Mouse (Mus musculus): ENCODE data around the gene Gm43191. TPM values are rescaled to one million over a fixed set of nuclear protein-coding genes. Genes with fewer than 3 reads are reported as not detected.

The Gm43191 gene
- polyA plus RNA-seq, 1 experiment from 2014 or later: not detected

GRCm38 (mm10) chr3:116620636-116621370 lies 60.3 kb downstream of the Gm43191 start:
- Histone ChIP-seq H3K4me1 (ENCODE audit: control insufficient read depth, insufficient read depth, low read length) (no peaks in the 10 kb centered on the region), H3K9ac (ENCODE audit: low read length) (no peak overlapping the region), H3K9me3 (replicated peaks; ENCODE audit: control insufficient read depth, low read length) (no peaks in the 10 kb centered on the region), H3K27me3 (ENCODE audit: control insufficient read depth, insufficient read depth, low read length) (no peaks in the 10 kb centered on the region), H3K27ac (ENCODE audit: low read length) (no peak overlapping the region), H3K36me3 (ENCODE audit: control insufficient read depth, insufficient read depth, low read length) (0 out of 2 replicates have a peak, but pooled peaks cover 4% of the 10 kb centered on the region), H3K4me3 (replicated peaks; ENCODE audit: low read length) (no peak overlapping the region), H3K4me2 (ENCODE audit: low read depth, low read length) (no peak overlapping the region)
- WGBS: 91% methylated on average over 7 of the region's 7 CpGs
- no peak for ATAC-seq (ENCODE audit: insufficient read depth, low FRiP score)

- Histone ChIP-seq H3K4me2 (ENCODE audit: low read depth, low read length) (no peak overlapping the region), H3K4me3 (replicated peaks; ENCODE audit: low read length) (no peak overlapping the region), H3K27me3 (ENCODE audit: control insufficient read depth, insufficient read depth, low read length) (no peaks in the 10 kb centered on the region), H3K27ac (ENCODE audit: low read length) (no peak overlapping the region), H3K4me1 (ENCODE audit: control insufficient read depth, insufficient read depth, low read length) (peaks cover 5% of the 10 kb centered on the region; the same call in 1 of the 2 replicates), H3K36me3 (ENCODE audit: control insufficient read depth, insufficient read depth, low read length) (0 out of 2 replicates have a peak, but pooled peaks cover 4% of the 10 kb centered on the region), H3K9ac (ENCODE audit: low read length) (no peak overlapping the region), H3K9me3 (replicated peaks; ENCODE audit: control insufficient read depth, low read length) (no peaks in the 10 kb centered on the region)
- no peak for ATAC-seq (ENCODE audit: insufficient read depth, low FRiP score)
- WGBS: 65% methylated on average over 6 of the region's 6 CpGs
Measured at GRCm38 (mm10) chr3:116618855-116619254, 62.2 kb downstream of the Gm43191 start.

- H3K27ac ChIP-seq (ENCODE audit: low read length): no peak overlapping the region
- H3K4me1 ChIP-seq (ENCODE audit: control insufficient read depth, insufficient read depth, low read length): peaks cover 7% of the 10 kb centered on the region; the same call in 1 of the 2 replicates
- H3K9me3 ChIP-seq (replicated peaks; ENCODE audit: control insufficient read depth, low read length): no peaks in the 10 kb centered on the region
- ATAC-seq (ENCODE audit: insufficient read depth, low FRiP score): no peak
- 0 out of 2 replicates have a peak, but pooled peaks cover 4% of the 10 kb centered on the region for H3K36me3 ChIP-seq (ENCODE audit: control insufficient read depth, insufficient read depth, low read length)
- no peak overlapping the region for H3K9ac ChIP-seq (ENCODE audit: low read length)
- no peaks in the 10 kb centered on the region for H3K27me3 ChIP-seq (ENCODE audit: control insufficient read depth, insufficient read depth, low read length)
- WGBS: 81% methylated on average over 8 of the region's 8 CpGs
- H3K4me3 ChIP-seq (replicated peaks; ENCODE audit: low read length): no peak overlapping the region
- H3K4me2 ChIP-seq (ENCODE audit: low read depth, low read length): no peak overlapping the region
Measured at GRCm38 (mm10) chr3:116615318-116616068, 65.6 kb downstream of the Gm43191 start.

GRCm38 (mm10) chr3:116614295-116614892 lies 66.7 kb downstream of the Gm43191 start, which contains the start of gene Trmt13:
Gene Trmt13 (minus strand): TSS chr3:116614587.
- WGBS: 54% methylated on average over 10 of the region's 10 CpGs
- peak; percentile 77; the same call in 1 of the 2 replicates for ATAC-seq (ENCODE audit: insufficient read depth, low FRiP score)
- peak within 1 kb of the TSS; percentile 52; the same call in 1 of the 2 replicates for H3K27ac ChIP-seq (ENCODE audit: low read length)

GRCm38 (mm10) chr3:116604570-116604969 lies 76.5 kb downstream of the Gm43191 start:
- WGBS: 78% methylated on average over 9 of the region's 9 CpGs
- Histone ChIP-seq H3K27ac (ENCODE audit: low read length) (no peak overlapping the region), H3K4me3 (replicated peaks; ENCODE audit: low read length) (no peak overlapping the region), H3K4me1 (ENCODE audit: control insufficient read depth, insufficient read depth, low read length) (no peaks in the 10 kb centered on the region), H3K27me3 (ENCODE audit: control insufficient read depth, insufficient read depth, low read length) (no peaks in the 10 kb centered on the region), H3K4me2 (ENCODE audit: low read depth, low read length) (no peak overlapping the region), H3K9me3 (replicated peaks; ENCODE audit: control insufficient read depth, low read length) (no peaks in the 10 kb centered on the region), H3K36me3 (ENCODE audit: control insufficient read depth, insufficient read depth, low read length) (no peaks in the 10 kb centered on the region), H3K9ac (ENCODE audit: low read length) (no peak overlapping the region)
- no peak for ATAC-seq (ENCODE audit: insufficient read depth, low FRiP score)

More at GRCm38 (mm10) chr3:116614295-116614892, 66.7 kb downstream of the Gm43191 start, which contains the start of gene Trmt13:
- peaks cover 4% of the 10 kb centered on the region; the same call in 1 of the 2 replicates for H3K36me3 ChIP-seq (ENCODE audit: control insufficient read depth, insufficient read depth, low read length)
- H3K9ac ChIP-seq (ENCODE audit: low read length): no peak within 1 kb of the TSS; the same call in 1 of the 2 replicates
- no peaks in the 10 kb centered on the region for H3K27me3 ChIP-seq (ENCODE audit: control insufficient read depth, insufficient read depth, low read length)
- H3K4me3 ChIP-seq (replicated peaks; ENCODE audit: low read length): no peak within 1 kb of the TSS
- H3K4me1 ChIP-seq (ENCODE audit: control insufficient read depth, insufficient read depth, low read length): peaks cover 7% of the 10 kb centered on the region; the same call in 1 of the 2 replicates
- H3K9me3 ChIP-seq (replicated peaks; ENCODE audit: control insufficient read depth, low read length): no peaks in the 10 kb centered on the region
- 0 out of 2 replicates have a peak within 1 kb of the TSS, but pooled peaks have one; percentile 1 for H3K4me2 ChIP-seq (ENCODE audit: low read depth, low read length)

- Histone ChIP-seq H3K4me1 (ENCODE audit: control insufficient read depth, insufficient read depth, low read length) (no peaks in the 10 kb centered on the region), H3K9me3 (replicated peaks; ENCODE audit: control insufficient read depth, low read length) (no peaks in the 10 kb centered on the region), H3K9ac (ENCODE audit: low read length) (no peak overlapping the region), H3K36me3 (ENCODE audit: control insufficient read depth, insufficient read depth, low read length) (no peaks in the 10 kb centered on the region), H3K4me2 (ENCODE audit: low read depth, low read length) (no peak overlapping the region), H3K4me3 (replicated peaks; ENCODE audit: low read length) (no peak overlapping the region), H3K27me3 (ENCODE audit: control insufficient read depth, insufficient read depth, low read length) (no peaks in the 10 kb centered on the region), H3K27ac (ENCODE audit: low read length) (no peak overlapping the region)
- ATAC-seq (ENCODE audit: insufficient read depth, low FRiP score): no peak
- 93% methylated on average over 5 of the region's 5 CpGs for WGBS
Measured at GRCm38 (mm10) chr3:116601781-116602180, 79.3 kb downstream of the Gm43191 start.

GRCm38 (mm10) chr3:116601005-116601404 lies 80.1 kb downstream of the Gm43191 start:
- Histone ChIP-seq H3K27ac (ENCODE audit: low read length) (no peak overlapping the region), H3K4me1 (ENCODE audit: control insufficient read depth, insufficient read depth, low read length) (0 out of 2 replicates have a peak, but pooled peaks cover 2% of the 10 kb centered on the region), H3K9me3 (replicated peaks; ENCODE audit: control insufficient read depth, low read length) (no peaks in the 10 kb centered on the region), H3K4me2 (ENCODE audit: low read depth, low read length) (no peak overlapping the region), H3K9ac (ENCODE audit: low read length) (no peak overlapping the region), H3K36me3 (ENCODE audit: control insufficient read depth, insufficient read depth, low read length) (no peaks in the 10 kb centered on the region), H3K4me3 (replicated peaks; ENCODE audit: low read length) (no peak overlapping the region), H3K27me3 (ENCODE audit: control insufficient read depth, insufficient read depth, low read length) (no peaks in the 10 kb centered on the region)
- ATAC-seq (ENCODE audit: insufficient read depth, low FRiP score): no peak
- WGBS: 86% methylated on average over 5 of the region's 5 CpGs

- H3K9ac ChIP-seq (ENCODE audit: low read length): no peak overlapping the region
- no peak for ATAC-seq (ENCODE audit: insufficient read depth, low FRiP score)
- H3K9me3 ChIP-seq (replicated peaks; ENCODE audit: control insufficient read depth, low read length): no peaks in the 10 kb centered on the region
- H3K36me3 ChIP-seq (ENCODE audit: control insufficient read depth, insufficient read depth, low read length): no peaks in the 10 kb centered on the region
- H3K4me3 ChIP-seq (replicated peaks; ENCODE audit: low read length): no peak overlapping the region
- H3K4me1 ChIP-seq (ENCODE audit: control insufficient read depth, insufficient read depth, low read length): 0 out of 2 replicates have a peak, but pooled peaks cover 4% of the 10 kb centered on the region
- H3K4me2 ChIP-seq (ENCODE audit: low read depth, low read length): no peak overlapping the region
- WGBS: 79% methylated on average over 2 of the region's 2 CpGs
- no peaks in the 10 kb centered on the region for H3K27me3 ChIP-seq (ENCODE audit: control insufficient read depth, insufficient read depth, low read length)
- no peak overlapping the region for H3K27ac ChIP-seq (ENCODE audit: low read length)
Measured at GRCm38 (mm10) chr3:116599705-116600104, 81.4 kb downstream of the Gm43191 start.
